Mouse (Mus musculus) spleen, adult 2 months (tissue): Measurements from ENCODE around the gene Kbtbd2.

Experiments
- CTCF ChIP-seq: fragments of 200-500 bp; IDR thresholded peaks from 2 replicates; pipeline ENCODE4 v1.5.1; 2011; ENCODE audit warnings: mild to moderate bottlenecking, inconsistent platforms; ENCODE audit not compliant: insufficient read depth, insufficient read length, insufficient replicate concordance; ENCODE audit errors: extremely low read depth
- POLR2A ChIP-seq: fragments of 200-500 bp; IDR thresholded peaks from 2 replicates; pipeline ENCODE4 v1.6.1; 2011; ENCODE audit warnings: low read depth, low read length, inconsistent platforms

DNA sequence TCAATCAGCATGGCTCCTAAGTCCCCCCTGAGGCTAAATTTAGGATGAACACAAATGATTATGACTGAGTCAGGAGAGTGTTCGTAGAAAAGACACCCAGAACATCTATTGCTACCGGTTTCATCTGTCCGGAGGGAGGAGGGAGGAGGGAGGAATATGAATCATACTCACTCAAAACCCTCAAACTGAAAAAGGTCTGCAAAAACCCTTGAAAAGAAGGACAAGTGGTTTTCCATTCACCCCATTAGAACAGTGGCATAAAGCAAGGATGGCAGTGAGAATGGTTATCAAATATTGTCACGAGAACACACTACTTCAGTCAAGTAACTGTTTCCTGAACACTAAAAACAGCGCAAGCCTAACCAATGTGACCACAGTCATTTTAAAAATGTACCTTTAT, 12.5 kb downstream of the Kbtbd2 start:
- TF ChIP-seq POLR2A, result no peak
- TF ChIP-seq CTCF, result no peak
